Mouse (Mus musculus): ENCODE results near the gene Fkbp10.

Gene Fkbp10

DNA sequence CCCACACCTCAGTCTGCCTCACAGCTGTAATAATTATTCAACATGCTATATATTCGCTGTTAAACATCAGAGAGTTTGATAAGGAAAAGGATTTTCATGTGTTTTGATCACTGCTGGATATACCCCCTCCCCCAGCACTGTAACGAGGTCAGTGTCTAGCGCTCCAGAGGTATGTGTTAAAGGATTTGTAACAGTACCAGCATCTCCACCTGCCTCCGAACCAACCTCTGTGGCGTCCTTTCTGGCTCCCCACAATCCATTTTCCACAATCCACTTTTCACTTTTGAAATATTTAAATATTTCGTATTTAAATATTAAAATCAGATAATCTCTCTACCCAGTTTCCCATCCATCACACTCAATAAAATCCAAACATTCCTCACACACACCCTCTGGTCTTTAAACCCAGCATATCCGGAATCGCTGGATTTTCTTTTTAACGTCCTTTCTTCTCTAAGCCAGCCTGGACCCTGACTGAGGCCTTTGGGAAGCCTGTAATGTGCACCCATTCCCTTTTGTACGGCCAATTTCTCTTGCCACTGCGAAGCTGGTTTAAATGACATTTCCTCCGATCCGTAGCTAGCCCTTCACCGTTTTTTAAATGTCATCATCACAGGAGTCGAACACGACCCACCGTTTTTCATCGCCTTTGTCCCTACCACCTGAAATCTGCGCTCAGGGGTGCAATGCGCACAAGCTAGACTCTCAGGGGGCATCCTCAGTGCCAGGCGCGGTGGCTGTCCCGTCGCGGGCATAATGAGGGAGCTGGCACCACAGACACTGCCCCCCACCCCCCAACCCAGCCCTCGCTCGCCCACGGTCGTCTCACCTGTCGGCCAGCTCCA is 56.1 kb downstream of the Fkbp10 start:
- DNase-seq (ENCODE audit: low spot score), result no peak

GRCm38 (mm10) chr11:100472197-100472934 is 56.9 kb downstream of the Fkbp10 start, which contains the start of gene Klhl11:
TSS of gene Klhl11 (minus strand) at chr11:100472741.
- peak; percentile 84 for DNase-seq (ENCODE audit: low spot score)

- no peak for DNase-seq (ENCODE audit: low spot score)
These were observed 57.4 kb downstream of the Fkbp10 start for GRCm38 (mm10) chr11:100472935-100473295.
